1 mouse cellular context compared by ENCODE assay signal in the genomic region with DNA sequence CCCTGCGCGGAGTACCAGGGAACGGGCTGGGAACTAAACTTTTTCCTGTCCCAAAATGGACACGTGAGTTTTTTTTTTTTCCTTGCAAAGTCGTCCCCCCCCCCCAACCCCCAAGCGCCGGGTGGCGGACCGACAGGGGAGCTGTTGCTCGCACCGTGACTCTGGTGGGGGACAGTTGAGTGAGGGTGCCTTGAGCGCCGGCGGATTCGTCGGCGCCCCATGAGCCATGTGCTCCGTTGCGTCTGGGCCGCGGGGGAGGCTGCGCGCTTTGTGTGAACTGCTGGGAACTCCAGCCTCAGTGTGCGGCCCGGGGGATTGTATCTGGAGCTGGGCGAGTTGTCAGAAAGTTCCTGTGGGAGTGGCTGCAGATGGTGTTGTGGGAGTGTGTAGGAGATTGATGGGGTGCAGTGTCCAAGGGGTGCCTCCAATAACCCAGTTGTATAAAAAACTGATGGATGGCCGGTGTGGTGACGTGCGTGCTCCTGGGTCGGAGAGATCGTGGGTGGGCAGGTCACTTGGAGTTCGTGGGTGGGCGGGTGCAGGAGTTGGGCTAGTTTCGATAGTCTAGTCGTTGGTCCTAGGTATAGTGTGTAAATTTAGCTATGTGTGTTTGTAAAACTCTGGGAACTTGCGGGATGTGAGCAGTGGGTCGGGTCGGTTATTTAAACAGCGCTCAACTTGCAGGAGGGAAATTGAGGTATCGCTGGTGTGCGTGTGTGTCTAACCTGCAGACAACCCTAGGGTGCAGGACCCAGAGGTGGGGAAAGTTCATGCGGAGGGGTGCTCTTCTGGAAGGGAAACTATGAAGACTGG.
TF ChIP-seq lines count a peak whose summit lies in the region.

No protein-coding gene starts in this region.

TF ChIP-seq in myocyte, 11 proteins besides CTCF, POLR2A, EP300 and RAD21 (continued from another document):
- no peak for TF ChIP-seq REST (IDR thresholded peaks at IDR 0.05; ENCODE audit: insufficient read depth, insufficient read length)
- TF ChIP-seq POLR2AphosphoS2 (IDR thresholded peaks at IDR 0.05; ENCODE audit: insufficient read length, low read depth), result peak; percentile 42
- TF ChIP-seq E2F4 (IDR thresholded peaks at IDR 0.05; ENCODE audit: insufficient read depth), result no peak
